Mouse (Mus musculus) hindbrain, embryonic 14.5 days (tissue): ENCODE measurements around the gene Tox3. TPM values are rescaled to one million over a fixed set of nuclear protein-coding genes. Genes with fewer than 3 reads are reported as not detected.
A peak's percentile ranks its signal among the peaks of the same experiment; 100 is the strongest.

Source experiments
- ATAC-seq: fragments of 200-750 bp; cut with Nextera tagmentation; 2 replicates; pipeline ENCODE4 v1.8.0; 2017; ENCODE audit warnings: moderate number of reproducible peaks, mild to moderate bottlenecking, moderate TSS enrichment, moderate library complexity; ENCODE audit not compliant: low FRiP score
- DNase-seq: peaks from one replicate; pipeline ENCODE4 v3.0.0-alpha.2; 2015; ENCODE audit warnings: low spot score
- H3K27ac ChIP-seq: fragments of 300-500 bp; sonication (generic); 2 replicates; pipeline ENCODE4 v1.5.1; 2014; ENCODE audit warnings: mild to moderate bottlenecking, moderate library complexity
- H3K27me3 ChIP-seq: fragments of 300-500 bp; sonication (generic); 2 replicates; pipeline ENCODE4 v1.6.1; 2014; ENCODE audit warnings: mild to moderate bottlenecking, low read length, mixed read lengths; ENCODE audit not compliant: control insufficient read depth, insufficient read depth
- H3K36me3 ChIP-seq: fragments of 300-500 bp; sonication (generic); replicated peaks from 2 replicates; pipeline ENCODE4 v1.6.1; 2014; ENCODE audit not compliant: control insufficient read depth, insufficient read depth
- H3K4me1 ChIP-seq: fragments of 300-500 bp; sonication (generic); replicated peaks from 2 replicates; pipeline ENCODE4 v1.6.1; 2014; ENCODE audit warnings: antibody characterized with exemption, low read length, mixed read lengths; ENCODE audit not compliant: control insufficient read depth, insufficient read depth
- H3K4me2 ChIP-seq: fragments of 300-500 bp; sonication (generic); replicated peaks from 2 replicates; pipeline ENCODE4 v1.6.1; 2014; ENCODE audit warnings: mild to moderate bottlenecking, moderate library complexity
- H3K4me3 ChIP-seq: fragments of 300-500 bp; sonication (generic); replicated peaks from 2 replicates; pipeline ENCODE4 v1.5.1; 2014; ENCODE audit warnings: mild to moderate bottlenecking, low read length
- H3K9ac ChIP-seq: fragments of 300-500 bp; sonication (generic); 2 replicates; pipeline ENCODE4 v1.6.1; 2014
- H3K9me3 ChIP-seq: fragments of 300-500 bp; sonication (generic); 2 replicates; pipeline ENCODE4 v1.6.1; 2016; ENCODE audit warnings: low read length; ENCODE audit not compliant: control insufficient read depth
- WGBS: fragments of 180-500 bp; shearing (Covaris S2); extraction: QIAGEN DNeasy Blood & Tissue Kit; methylation state at CpG from one replicate; pipeline ENCODE4 v1.1.7; 2014; 5-methylcytosine and 5-hydroxymethylcytosine counted together
- polyA plus RNA-seq: library from polyadenylated mRNA; unstranded; fragments of >200 nt; fragmentation: Nextera tagmentation; extraction: Ambion mirVana; gene quantifications from 2 replicates; pipeline ENCODE4 v1.2.1, GENCODE M21; 2014

Gene Tox3
- polyA plus RNA-seq, 1 experiment from 2014 or later: 28.4 TPM

DNA sequence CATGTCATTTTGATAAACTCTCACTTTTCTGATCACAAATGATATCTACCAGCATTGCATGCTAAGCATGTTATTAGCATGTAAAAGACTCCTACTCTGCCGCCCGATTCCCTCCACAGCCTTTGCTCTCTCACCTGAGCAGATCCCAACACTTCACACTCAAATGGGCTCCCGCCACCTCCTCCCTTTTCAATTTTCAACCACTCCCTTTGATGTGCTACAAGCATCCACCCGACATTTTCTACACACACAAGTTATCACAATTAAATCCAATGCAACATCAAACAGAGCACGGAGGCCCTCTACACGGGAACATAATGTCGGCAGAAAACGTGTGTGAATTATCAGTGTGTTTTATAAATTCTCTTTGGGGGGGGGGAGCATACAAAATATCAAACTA is 81.9 kb downstream of the Tox3 start:
- WGBS: 54% methylated on average over 8 of the region's 8 CpGs
- no peak for DNase-seq
- Histone ChIP-seq H3K27ac (peak overlapping the region; percentile 84), H3K4me3 (no peak overlapping the region), H3K9ac (no peak overlapping the region; the same call in 1 of the 2 replicates), H3K9me3 (no peaks in the 10 kb centered on the region), H3K4me1 (peaks cover 30% of the 10 kb centered on the region), H3K36me3 (0 out of 2 replicates have a peak, but pooled peaks cover 8% of the 10 kb centered on the region), H3K27me3 (no peaks in the 10 kb centered on the region), H3K4me2 (no peak overlapping the region)
- no peak for ATAC-seq

DNA sequence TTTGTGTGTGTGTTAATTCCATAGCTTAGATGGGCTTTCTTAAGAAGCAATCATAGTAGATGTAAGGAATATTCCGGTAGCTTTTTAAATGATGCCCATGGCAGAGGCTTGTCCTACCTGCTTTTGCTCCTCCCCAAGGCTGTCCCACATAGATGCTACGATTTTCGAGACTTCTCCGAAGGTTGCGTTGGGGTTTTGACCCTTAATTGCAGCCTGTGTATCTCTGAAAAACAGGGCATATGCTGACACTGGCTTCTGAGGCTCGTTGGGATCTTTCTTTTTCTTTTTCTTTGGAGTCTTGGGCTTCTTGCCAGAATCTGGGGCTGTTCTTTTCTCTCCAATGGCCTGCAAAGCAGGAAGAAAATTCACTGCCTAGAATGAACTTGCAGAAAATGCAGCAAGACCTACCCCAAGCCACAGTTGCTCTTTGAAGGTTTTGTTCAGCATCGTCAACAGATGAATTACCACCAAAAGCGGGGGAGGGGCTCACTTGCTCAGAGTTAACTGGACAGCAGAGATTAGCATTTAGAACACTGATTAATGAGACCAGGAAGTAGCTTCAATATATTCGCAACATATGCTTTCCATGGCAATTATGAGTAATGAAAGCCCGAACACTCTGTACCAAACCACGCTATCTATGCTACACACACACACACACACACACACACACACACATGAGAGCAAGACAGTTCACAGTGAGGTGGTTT is 93.8 kb downstream of the Tox3 start:
- H3K27ac ChIP-seq: peak overlapping the region; percentile 40; the same call in 1 of the 2 replicates
- H3K27me3 ChIP-seq: no peaks in the 10 kb centered on the region
- ATAC-seq (peak; percentile 57; the same call in 1 of the 2 replicates), DNase-seq (peak; percentile 68)
- WGBS: 34% methylated on average over 11 of the region's 11 CpGs
- H3K9ac ChIP-seq: no peak overlapping the region
- no peaks in the 10 kb centered on the region for H3K9me3 ChIP-seq
- no peak overlapping the region for H3K4me2 ChIP-seq
- H3K4me3 ChIP-seq: no peak overlapping the region
- peaks cover 38% of the 10 kb centered on the region for H3K36me3 ChIP-seq
- H3K4me1 ChIP-seq: peaks cover 17% of the 10 kb centered on the region

DNA sequence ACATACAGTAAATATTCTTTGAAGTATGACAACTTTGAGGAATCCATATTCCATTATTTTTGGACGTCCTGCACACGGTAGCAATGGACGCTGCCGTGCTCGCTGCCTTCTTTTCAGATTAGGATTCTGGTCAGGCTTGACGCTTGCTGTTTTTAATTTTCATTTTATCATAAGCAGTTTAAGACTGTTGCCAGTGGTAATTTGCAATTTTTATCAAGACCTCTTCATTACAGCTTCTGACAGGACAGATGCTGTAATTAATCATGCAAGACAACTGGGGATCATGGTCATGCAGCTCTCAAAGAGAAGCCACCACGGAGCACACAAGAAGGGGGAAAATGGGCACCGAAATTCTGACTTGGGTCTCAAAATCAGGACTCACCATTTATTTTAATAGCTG is 101.8 kb downstream of the Tox3 start:
- no peak overlapping the region for H3K4me3 ChIP-seq
- H3K27ac ChIP-seq: peak overlapping the region; percentile 66; the same call in 1 of the 2 replicates
- H3K4me1 ChIP-seq: peaks cover 38% of the 10 kb centered on the region
- no peaks in the 10 kb centered on the region for H3K27me3 ChIP-seq
- peaks cover 24% of the 10 kb centered on the region for H3K36me3 ChIP-seq
- no peaks in the 10 kb centered on the region for H3K9me3 ChIP-seq
- WGBS: 23% methylated on average over 8 of the region's 8 CpGs
- DNase-seq (peak; percentile 60), ATAC-seq (no peak)
- H3K9ac ChIP-seq: no peak overlapping the region
- peak overlapping the region; percentile 24; the same call in 1 of the 2 replicates for H3K4me2 ChIP-seq

DNA sequence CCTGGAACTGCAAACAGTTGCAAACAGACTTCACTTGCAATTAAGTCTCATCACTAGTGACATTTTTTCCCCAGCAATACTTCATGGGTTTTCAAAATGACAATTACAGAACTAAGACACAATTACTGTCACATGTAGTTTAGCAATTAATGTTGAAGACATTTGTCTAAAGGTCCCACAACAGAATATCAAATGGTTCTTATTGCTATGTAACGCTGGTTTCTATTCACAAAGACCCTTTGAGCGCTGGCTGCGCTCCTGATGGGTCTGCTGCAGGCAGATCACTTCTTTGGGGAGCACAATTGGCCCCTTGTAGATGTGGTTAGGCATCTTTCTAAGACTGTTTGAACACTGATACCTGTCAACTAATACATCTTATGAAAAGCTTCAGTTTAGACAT is 102.3 kb downstream of the Tox3 start:
- no peak overlapping the region for H3K4me3 ChIP-seq
- no peak overlapping the region for H3K4me2 ChIP-seq
- no peak for ATAC-seq
- H3K27me3 ChIP-seq: no peaks in the 10 kb centered on the region
- peak; percentile 57 for DNase-seq
- 21% methylated on average over 3 of the region's 3 CpGs for WGBS
- H3K27ac ChIP-seq: peak overlapping the region; percentile 62
- H3K36me3 ChIP-seq: peaks cover 18% of the 10 kb centered on the region
- peaks cover 38% of the 10 kb centered on the region for H3K4me1 ChIP-seq
- no peaks in the 10 kb centered on the region for H3K9me3 ChIP-seq
- H3K9ac ChIP-seq: no peak overlapping the region

DNA sequence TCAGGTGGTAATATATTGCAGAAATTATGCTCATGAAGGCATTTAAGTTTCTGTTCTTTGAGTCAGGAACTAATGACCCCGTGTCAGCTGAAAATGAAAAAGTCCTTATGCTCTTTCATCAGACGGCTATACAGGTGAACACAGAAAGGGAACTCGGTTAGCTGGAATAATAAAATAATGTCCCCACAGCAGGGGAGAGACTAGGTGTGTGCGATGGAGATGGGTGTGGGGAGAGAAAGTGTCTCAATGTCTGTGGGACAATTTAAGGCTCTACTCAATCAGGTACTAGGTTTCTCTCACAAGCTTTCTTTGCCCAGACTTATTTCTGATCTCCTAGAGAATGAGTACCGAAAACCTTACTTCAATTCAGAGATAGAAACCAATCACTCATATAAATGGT is 103.0 kb downstream of the Tox3 start:
- peaks cover 13% of the 10 kb centered on the region for H3K36me3 ChIP-seq
- H3K27me3 ChIP-seq: no peaks in the 10 kb centered on the region
- peaks cover 38% of the 10 kb centered on the region for H3K4me1 ChIP-seq
- no peak overlapping the region for H3K4me3 ChIP-seq
- ATAC-seq (no peak; the same call in 1 of the 2 replicates), DNase-seq (no peak)
- H3K9me3 ChIP-seq: no peaks in the 10 kb centered on the region
- peak overlapping the region; percentile 78 for H3K27ac ChIP-seq
- no peak overlapping the region for H3K4me2 ChIP-seq
- 28% methylated on average over 5 of the region's 5 CpGs for WGBS
- H3K9ac ChIP-seq: no peak overlapping the region

DNA sequence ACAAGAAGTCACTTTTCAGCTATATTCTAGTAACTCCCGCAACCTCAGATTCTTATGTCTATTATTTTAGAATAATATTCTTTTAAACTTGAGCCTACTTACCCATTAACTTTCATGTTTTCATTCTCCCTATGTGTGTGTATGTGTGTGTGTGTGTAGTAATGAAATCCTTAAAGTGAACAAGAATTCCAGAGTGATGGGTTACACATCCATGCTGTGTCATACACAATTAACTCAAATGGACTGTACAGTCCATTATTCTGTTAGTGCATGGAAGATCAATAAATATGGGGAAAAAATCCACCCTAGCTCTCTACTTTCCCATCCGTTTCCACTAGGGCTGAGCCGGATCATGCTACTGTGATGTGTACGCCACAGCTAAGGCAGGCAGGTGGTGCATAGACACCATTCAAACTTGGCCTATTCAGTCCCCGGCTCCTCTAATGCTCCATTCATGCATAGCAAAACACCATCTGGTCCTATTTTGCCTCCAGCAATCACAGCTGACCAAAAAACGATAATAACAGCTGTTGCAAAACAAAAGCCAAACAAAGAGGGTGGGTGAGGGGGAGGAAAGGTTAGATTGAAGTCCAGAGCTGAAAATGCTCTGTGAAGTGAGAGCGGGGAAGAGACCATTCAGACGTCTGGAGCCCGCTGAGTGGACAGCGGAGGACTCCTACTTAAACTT is 103.5 kb downstream of the Tox3 start:
- Histone ChIP-seq H3K4me1 (peaks cover 38% of the 10 kb centered on the region), H3K27ac (peak overlapping the region; percentile 78), H3K4me3 (no peak overlapping the region), H3K4me2 (no peak overlapping the region), H3K27me3 (no peaks in the 10 kb centered on the region), H3K9me3 (no peaks in the 10 kb centered on the region), H3K9ac (no peak overlapping the region), H3K36me3 (peaks cover 10% of the 10 kb centered on the region)
- WGBS: 15% methylated on average over 10 of the region's 10 CpGs
- peak; percentile 75 for DNase-seq
- peak; percentile 89 for ATAC-seq

DNA sequence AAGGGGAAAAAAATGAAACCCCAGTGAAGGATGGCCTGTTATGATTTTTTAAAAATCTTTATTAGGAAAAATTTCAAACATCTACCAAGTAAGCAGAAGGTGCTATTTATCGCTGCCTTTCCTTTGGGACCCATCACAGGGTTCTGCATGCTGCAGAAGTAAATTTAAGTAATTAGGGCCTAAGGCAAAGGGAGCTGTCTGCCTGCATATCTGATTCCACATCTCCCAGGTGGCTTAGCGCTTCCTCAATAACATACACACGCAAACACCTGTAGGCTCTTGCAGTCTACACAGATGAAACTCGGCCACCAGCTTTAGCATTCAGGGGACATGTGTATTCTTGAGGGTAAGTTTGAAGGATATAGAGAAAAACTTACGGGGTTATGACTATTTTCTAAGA is 104.2 kb downstream of the Tox3 start:
- no peak for DNase-seq
- Histone ChIP-seq H3K9me3 (no peaks in the 10 kb centered on the region), H3K36me3 (peaks cover 10% of the 10 kb centered on the region), H3K4me2 (no peak overlapping the region), H3K27ac (peak overlapping the region; percentile 48; the same call in 1 of the 2 replicates), H3K27me3 (no peaks in the 10 kb centered on the region), H3K4me1 (peaks cover 38% of the 10 kb centered on the region), H3K4me3 (no peak overlapping the region), H3K9ac (no peak overlapping the region)
- no peak for ATAC-seq
- 61% methylated on average over 5 of the region's 5 CpGs for WGBS

DNA sequence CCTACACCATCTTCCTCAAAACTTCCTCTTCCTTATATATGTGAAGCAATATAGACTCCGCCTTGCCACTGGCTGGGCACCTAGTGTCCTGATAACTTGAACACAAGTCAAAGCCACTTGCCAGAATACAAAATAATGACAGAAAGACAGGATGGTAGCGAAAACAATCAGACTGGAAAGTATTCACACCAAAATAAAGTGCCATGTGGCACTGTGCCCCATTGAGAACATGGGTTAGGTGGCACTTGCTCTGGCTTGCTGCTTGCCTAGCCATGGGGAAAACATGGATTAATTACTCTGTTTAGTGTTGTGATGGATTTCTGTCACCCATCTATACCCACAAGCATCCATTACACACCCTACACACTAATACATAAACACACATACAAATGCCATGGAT is 105.8 kb downstream of the Tox3 start:
- no peak overlapping the region for H3K4me3 ChIP-seq
- 92% methylated on average over 2 of the region's 2 CpGs for WGBS
- peaks cover 38% of the 10 kb centered on the region for H3K4me1 ChIP-seq
- no peaks in the 10 kb centered on the region for H3K27me3 ChIP-seq
- H3K9ac ChIP-seq: no peak overlapping the region
- no peaks in the 10 kb centered on the region for H3K36me3 ChIP-seq
- no peak overlapping the region for H3K4me2 ChIP-seq
- DNase-seq: no peak
- H3K27ac ChIP-seq: no peak overlapping the region
- H3K9me3 ChIP-seq: no peaks in the 10 kb centered on the region
- no peak for ATAC-seq

DNA sequence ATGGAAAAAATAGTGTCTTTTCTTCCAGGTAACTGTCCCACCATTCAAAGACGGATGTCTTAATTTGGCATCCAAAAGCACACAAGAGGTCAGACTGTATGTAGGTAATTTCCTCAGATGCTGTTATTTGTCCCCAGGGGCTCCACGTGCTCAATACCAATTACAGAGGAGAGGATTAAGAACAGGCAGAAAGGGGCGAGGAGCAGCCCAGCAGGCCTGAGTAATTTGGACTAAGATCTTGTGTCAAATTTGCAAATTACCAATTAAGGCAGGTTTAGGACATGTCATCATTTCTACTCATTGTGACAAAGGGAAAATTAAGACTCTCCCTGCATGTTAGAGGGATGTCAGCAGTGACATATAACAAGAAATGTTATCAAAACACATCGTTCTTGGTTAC is 106.7 kb downstream of the Tox3 start:
- DNase-seq: no peak
- WGBS: 42% methylated on average over 4 of the region's 4 CpGs
- no peaks in the 10 kb centered on the region for H3K27me3 ChIP-seq
- H3K9me3 ChIP-seq: no peaks in the 10 kb centered on the region
- no peak for ATAC-seq
- peaks cover 32% of the 10 kb centered on the region for H3K4me1 ChIP-seq
- no peak overlapping the region for H3K4me3 ChIP-seq
- no peaks in the 10 kb centered on the region for H3K36me3 ChIP-seq
- H3K4me2 ChIP-seq: no peak overlapping the region
- H3K9ac ChIP-seq: no peak overlapping the region
- no peak overlapping the region for H3K27ac ChIP-seq
